Mouse (Mus musculus) lung, adult 2 months (tissue): ENCODE measurements around the gene Pank4.

ENCODE experiments used
- CTCF ChIP-seq: fragments of 200-500 bp; IDR thresholded peaks from 2 replicates; pipeline ENCODE4 v1.5.1; 2011; ENCODE audit warnings: mild to moderate bottlenecking, low read length, control low read depth; ENCODE audit not compliant: insufficient read depth
- POLR2A ChIP-seq: fragments of 200-500 bp; IDR thresholded peaks from 2 replicates; pipeline ENCODE4 v1.6.1; 2011; ENCODE audit warnings: low read depth, mild to moderate bottlenecking, control low read depth, low read length, borderline replicate concordance; ENCODE audit errors: extremely low read depth

GRCm38 (mm10) chr4:154986096-154986495 lies 22.2 kb downstream of the Pank4 start:
- TF ChIP-seq CTCF (peak; percentile 34; the same call in 1 of the 2 replicates), POLR2A (no peak)
